Mouse (Mus musculus) mesoderm, embryonic 11.5 days (tissue): ENCODE results near the gene Taok3.

Experiments used
- DNase-seq: peaks from one replicate; pipeline ENCODE4 v3.0.0-alpha.2; 2012; ENCODE audit warnings: low read depth, low spot score

The Taok3 gene

GRCm38 (mm10) chr5:117117241-117117640 lies 2.7 kb upstream of the Taok3 start:
- no peak for DNase-seq

GRCm38 (mm10) chr5:117117716-117118115 lies 2.2 kb upstream of the Taok3 start:
- no peak for DNase-seq

GRCm38 (mm10) chr5:117118220-117118619 lies 1.7 kb upstream of the Taok3 start:
- DNase-seq = no peak

GRCm38 (mm10) chr5:117118850-117119249 lies 1.1 kb upstream of the Taok3 start:
- DNase-seq = no peak

- DNase-seq = no peak
Measured at GRCm38 (mm10) chr5:117120489-117121466, 849 bp downstream of the Taok3 start.

- DNase-seq = no peak
Measured at GRCm38 (mm10) chr5:117121657-117122056, 1.7 kb downstream of the Taok3 start.

GRCm38 (mm10) chr5:117123102-117123501 lies 3.2 kb downstream of the Taok3 start:
- no peak for DNase-seq

- no peak for DNase-seq
Measured at GRCm38 (mm10) chr5:117123840-117124239, 3.9 kb downstream of the Taok3 start.

GRCm38 (mm10) chr5:117125482-117126346 lies 5.8 kb downstream of the Taok3 start:
- DNase-seq = no peak

GRCm38 (mm10) chr5:117127051-117127450 lies 7.1 kb downstream of the Taok3 start:
- DNase-seq = no peak

- DNase-seq = no peak
Measured at GRCm38 (mm10) chr5:117130726-117131125, 10.8 kb downstream of the Taok3 start.

- DNase-seq = no peak
Measured at GRCm38 (mm10) chr5:117133446-117134065, 13.6 kb downstream of the Taok3 start.

- no peak for DNase-seq
Measured at GRCm38 (mm10) chr5:117134066-117134888, 14.3 kb downstream of the Taok3 start.

- no peak for DNase-seq
Measured at GRCm38 (mm10) chr5:117134889-117135456, 15.0 kb downstream of the Taok3 start.

- DNase-seq = peak; percentile 66
Measured at GRCm38 (mm10) chr5:117135869-117136268, 15.9 kb downstream of the Taok3 start.

- no peak for DNase-seq
Measured at GRCm38 (mm10) chr5:117136570-117136969, 16.6 kb downstream of the Taok3 start.

- DNase-seq = no peak
Measured at GRCm38 (mm10) chr5:117137011-117137410, 17.1 kb downstream of the Taok3 start.

GRCm38 (mm10) chr5:117137594-117137993 lies 17.7 kb downstream of the Taok3 start:
- DNase-seq = no peak

- no peak for DNase-seq
Measured at GRCm38 (mm10) chr5:117138295-117138988, 18.5 kb downstream of the Taok3 start.

GRCm38 (mm10) chr5:117139822-117140221 lies 19.9 kb downstream of the Taok3 start:
- DNase-seq = no peak
